Mouse (Mus musculus): ENCODE data around the gene Sh3gl2. TPM values are rescaled to one million over a fixed set of nuclear protein-coding genes. Genes with fewer than 3 reads are reported as not detected.

The Sh3gl2 gene
- polyA plus RNA-seq, 1 experiment from 2014 or later: 6.3 TPM

DNA sequence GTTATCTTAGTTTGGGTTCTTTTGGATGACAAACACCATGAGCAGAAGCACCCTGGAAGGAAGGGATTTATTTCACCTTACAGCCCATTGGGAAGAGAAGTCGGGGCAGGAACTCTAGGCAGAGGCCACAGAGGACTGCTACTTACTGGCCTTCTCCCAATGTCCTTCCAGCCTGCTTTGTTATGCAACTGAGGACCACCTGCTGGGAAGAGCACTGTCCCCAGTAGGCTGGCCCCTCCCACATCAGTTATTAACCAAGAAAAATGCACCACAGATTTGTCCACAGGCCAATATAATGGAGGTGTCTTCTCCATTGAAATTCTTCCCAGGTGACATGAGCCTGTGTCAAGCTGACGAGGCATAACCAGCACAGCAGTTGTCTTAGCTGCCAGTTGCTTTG, 62.5 kb downstream of the Sh3gl2 start:
- Histone ChIP-seq H3K27ac (no peak overlapping the region), H3K27me3 (no peaks in the 10 kb centered on the region), H3K4me2 (no peak overlapping the region), H3K36me3 (no peaks in the 10 kb centered on the region), H3K4me1 (no peaks in the 10 kb centered on the region), H3K9ac (no peak overlapping the region), H3K4me3 (no peak overlapping the region), H3K9me3 (no peaks in the 10 kb centered on the region)
- 82% methylated on average over 2 of the region's 2 CpGs for WGBS
- ATAC-seq (ENCODE audit: insufficient number of reproducible peaks, low FRiP score, low TSS enrichment, low read depth): no peak

DNA sequence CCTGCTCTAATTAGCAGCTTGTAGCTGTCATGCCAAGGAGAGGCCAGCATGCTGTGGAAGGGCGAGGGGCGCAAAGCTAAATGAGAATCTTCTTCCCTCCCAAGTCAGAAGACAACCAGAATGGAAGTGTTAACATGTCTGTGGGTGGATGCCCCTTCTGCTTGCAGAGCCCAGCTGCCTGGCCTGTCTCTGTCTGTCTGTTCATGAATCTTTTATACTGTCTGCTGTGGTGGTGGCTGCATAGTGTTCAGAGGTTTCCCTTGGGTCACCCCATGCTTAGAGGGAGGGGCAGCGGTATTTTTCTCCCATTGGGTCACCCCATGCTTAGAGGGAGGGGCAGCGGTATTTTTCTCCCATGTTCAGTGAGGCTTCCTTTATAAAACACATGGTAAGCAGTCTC, 68.0 kb downstream of the Sh3gl2 start:
- H3K4me2 ChIP-seq: no peak overlapping the region
- no peaks in the 10 kb centered on the region for H3K4me1 ChIP-seq
- no peaks in the 10 kb centered on the region for H3K36me3 ChIP-seq
- 86% methylated on average over 4 of the region's 4 CpGs for WGBS
- H3K9me3 ChIP-seq: no peaks in the 10 kb centered on the region
- H3K27me3 ChIP-seq: no peaks in the 10 kb centered on the region
- H3K9ac ChIP-seq: no peak overlapping the region
- H3K27ac ChIP-seq: no peak overlapping the region
- ATAC-seq (ENCODE audit: insufficient number of reproducible peaks, low FRiP score, low TSS enrichment, low read depth): no peak
- no peak overlapping the region for H3K4me3 ChIP-seq

DNA sequence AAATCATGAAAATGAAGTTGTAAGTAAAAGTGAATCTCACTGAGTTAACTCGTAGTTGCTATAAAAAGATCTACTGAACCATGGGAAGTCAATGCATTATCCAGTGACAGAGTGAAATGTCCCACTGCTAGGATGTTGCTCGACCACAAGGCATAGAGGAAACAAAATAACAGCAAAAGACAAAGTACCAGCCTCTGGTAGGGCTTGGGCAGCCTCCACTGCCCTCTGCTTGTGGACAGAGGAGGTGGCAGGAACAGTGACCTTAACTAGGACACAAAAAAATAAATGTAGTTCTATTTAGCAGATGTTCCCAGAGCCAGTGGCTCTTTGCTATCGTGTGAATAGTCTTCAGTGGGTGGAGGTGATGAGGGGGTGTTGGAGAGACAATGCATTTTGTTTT, 68.5 kb downstream of the Sh3gl2 start:
- 75% methylated on average over 3 of the region's 3 CpGs for WGBS
- no peak for ATAC-seq (ENCODE audit: insufficient number of reproducible peaks, low FRiP score, low TSS enrichment, low read depth)
- no peaks in the 10 kb centered on the region for H3K27me3 ChIP-seq
- H3K9me3 ChIP-seq: no peaks in the 10 kb centered on the region
- H3K4me2 ChIP-seq: no peak overlapping the region
- H3K27ac ChIP-seq: no peak overlapping the region
- H3K4me3 ChIP-seq: no peak overlapping the region
- no peak overlapping the region for H3K9ac ChIP-seq
- no peaks in the 10 kb centered on the region for H3K36me3 ChIP-seq
- H3K4me1 ChIP-seq: no peaks in the 10 kb centered on the region

DNA sequence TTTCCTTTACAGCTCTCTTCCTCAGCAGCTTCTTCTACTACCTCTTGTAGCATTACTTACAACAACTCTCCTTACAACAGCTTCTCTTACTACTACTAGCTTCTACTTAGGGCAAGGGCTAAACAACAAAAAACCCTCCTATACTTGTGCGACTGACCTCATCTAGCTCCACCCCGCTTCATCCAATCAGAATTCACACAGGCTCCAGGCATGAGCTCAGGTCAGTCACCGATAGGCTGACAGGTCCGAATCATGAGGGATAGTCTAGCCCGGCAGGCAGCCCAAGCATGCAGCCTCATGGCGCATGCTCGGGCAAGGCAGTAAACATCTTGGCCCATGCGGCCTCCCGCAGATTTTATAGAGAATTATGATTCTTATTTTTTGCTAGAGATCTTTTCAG, 78.2 kb downstream of the Sh3gl2 start:
- Histone ChIP-seq H3K36me3 (no peaks in the 10 kb centered on the region), H3K9ac (no peak overlapping the region), H3K4me1 (no peaks in the 10 kb centered on the region), H3K9me3 (no peaks in the 10 kb centered on the region), H3K27me3 (no peaks in the 10 kb centered on the region), H3K27ac (no peak overlapping the region), H3K4me2 (no peak overlapping the region), H3K4me3 (no peak overlapping the region)
- 83% methylated on average over 9 of the region's 9 CpGs for WGBS
- no peak for ATAC-seq (ENCODE audit: insufficient number of reproducible peaks, low FRiP score, low TSS enrichment, low read depth)

DNA sequence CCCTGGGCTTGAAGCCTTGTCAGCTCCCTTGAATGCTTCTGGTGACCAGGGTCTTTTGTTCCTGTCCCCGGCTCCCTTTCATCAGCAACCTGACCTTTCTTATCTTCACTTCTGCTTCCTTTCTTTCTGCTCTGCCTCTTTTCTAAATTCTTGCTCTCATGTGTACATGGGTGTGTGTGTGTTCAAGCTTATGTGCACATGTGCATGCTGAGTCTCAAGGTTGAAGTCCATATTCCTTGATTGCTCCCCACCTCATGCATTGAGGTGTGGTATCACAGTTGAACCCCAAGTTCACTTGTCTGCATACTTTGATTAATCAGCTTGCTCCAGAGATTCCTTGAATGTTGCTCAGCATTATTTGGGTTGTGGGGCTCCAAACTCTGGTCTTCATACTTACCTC, 85.1 kb downstream of the Sh3gl2 start:
- Histone ChIP-seq H3K27ac (no peak overlapping the region), H3K4me2 (no peak overlapping the region), H3K27me3 (no peaks in the 10 kb centered on the region), H3K36me3 (no peaks in the 10 kb centered on the region), H3K4me1 (no peaks in the 10 kb centered on the region), H3K4me3 (no peak overlapping the region), H3K9me3 (no peaks in the 10 kb centered on the region), H3K9ac (no peak overlapping the region)
- ATAC-seq (ENCODE audit: insufficient number of reproducible peaks, low FRiP score, low TSS enrichment, low read depth): no peak
- WGBS: 69% methylated on average over 1 of the region's 1 CpGs

DNA sequence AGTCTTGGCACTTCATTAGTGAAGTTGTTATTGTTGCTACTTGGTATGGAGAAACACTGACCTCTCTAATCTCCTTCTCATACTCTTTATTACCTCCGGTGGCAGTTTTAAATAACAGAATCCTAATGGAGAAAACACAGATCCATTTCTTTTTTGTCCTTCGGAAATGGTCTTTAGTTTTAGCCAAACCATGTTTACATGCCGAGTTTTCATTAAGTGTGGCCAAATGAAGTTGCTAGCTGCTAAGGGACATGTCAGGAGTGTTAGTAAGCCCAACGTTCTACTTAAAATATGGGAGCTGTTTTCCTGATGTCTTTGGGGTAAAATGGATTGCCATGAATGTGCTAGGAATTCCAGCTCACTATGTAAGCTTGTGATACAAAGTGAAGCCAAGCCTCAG, 86.4 kb downstream of the Sh3gl2 start:
- Histone ChIP-seq H3K4me3 (no peak overlapping the region), H3K9ac (no peak overlapping the region), H3K4me1 (no peaks in the 10 kb centered on the region), H3K4me2 (no peak overlapping the region), H3K27me3 (no peaks in the 10 kb centered on the region), H3K27ac (no peak overlapping the region), H3K9me3 (no peaks in the 10 kb centered on the region), H3K36me3 (no peaks in the 10 kb centered on the region)
- ATAC-seq (ENCODE audit: insufficient number of reproducible peaks, low FRiP score, low TSS enrichment, low read depth): no peak
- WGBS: 65% methylated on average over 4 of the region's 4 CpGs

DNA sequence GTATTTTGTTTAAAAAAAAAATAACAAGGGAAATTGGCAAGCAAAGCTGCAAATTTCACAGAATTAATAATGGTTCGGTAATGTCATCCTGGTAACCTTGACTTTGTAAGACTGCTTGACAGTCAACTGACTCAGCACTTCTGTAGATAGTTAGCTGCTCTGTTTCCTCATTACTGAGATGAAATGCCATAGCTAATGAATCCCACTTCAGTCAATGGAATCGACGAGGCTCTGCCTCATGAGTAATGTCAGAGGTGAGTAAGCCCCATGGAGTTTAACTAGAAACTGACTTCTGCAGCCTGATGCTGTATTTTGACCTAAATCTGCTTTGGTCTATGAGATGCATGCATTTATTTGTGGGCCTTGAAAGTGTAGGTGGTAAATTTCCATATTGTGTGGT, 88.4 kb downstream of the Sh3gl2 start:
- no peak overlapping the region for H3K4me3 ChIP-seq
- H3K27me3 ChIP-seq: no peaks in the 10 kb centered on the region
- no peak overlapping the region for H3K27ac ChIP-seq
- no peak overlapping the region for H3K9ac ChIP-seq
- no peak for ATAC-seq (ENCODE audit: insufficient number of reproducible peaks, low FRiP score, low TSS enrichment, low read depth)
- no peaks in the 10 kb centered on the region for H3K9me3 ChIP-seq
- H3K36me3 ChIP-seq: no peaks in the 10 kb centered on the region
- 62% methylated on average over 3 of the region's 3 CpGs for WGBS
- no peaks in the 10 kb centered on the region for H3K4me1 ChIP-seq
- H3K4me2 ChIP-seq: no peak overlapping the region

DNA sequence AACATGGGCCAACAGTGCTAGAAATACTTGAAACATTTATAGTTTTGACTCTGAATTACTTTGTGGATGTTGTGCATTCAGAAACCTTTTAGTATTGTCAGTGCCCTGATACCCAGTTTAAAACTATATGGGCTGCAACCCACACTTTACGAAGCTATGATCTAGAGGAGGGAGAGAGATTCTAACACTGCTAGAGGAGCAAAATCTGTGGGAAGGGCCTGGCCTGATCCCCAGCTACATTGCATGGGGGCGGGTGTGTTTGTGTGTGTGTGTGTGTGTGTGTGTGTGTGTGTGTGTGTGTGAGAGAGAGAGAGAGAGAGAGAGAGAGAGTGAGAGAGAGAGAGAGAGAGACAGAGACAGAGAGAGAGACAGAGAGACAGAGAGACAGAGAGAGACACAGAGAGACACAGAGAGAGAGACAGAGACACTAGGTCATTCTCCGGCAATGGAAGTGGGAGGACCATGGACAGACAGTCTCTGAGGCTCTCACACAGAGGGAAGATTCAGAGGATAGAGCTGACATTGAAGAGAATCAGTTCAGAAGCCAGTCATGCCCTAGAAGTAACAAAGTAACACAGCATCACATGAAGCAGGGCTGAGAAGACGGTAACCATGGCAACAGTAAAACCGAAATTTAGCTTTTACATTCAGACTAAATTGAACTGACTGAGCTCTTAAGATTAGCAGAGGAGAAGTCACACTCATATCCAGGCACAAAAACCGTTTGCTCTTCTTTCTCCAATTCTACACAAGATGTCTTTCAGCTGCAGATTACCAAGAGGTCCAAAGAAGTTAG, 95.9 kb downstream of the Sh3gl2 start:
- H3K27ac ChIP-seq: no peak overlapping the region
- H3K9ac ChIP-seq: no peak overlapping the region

DNA sequence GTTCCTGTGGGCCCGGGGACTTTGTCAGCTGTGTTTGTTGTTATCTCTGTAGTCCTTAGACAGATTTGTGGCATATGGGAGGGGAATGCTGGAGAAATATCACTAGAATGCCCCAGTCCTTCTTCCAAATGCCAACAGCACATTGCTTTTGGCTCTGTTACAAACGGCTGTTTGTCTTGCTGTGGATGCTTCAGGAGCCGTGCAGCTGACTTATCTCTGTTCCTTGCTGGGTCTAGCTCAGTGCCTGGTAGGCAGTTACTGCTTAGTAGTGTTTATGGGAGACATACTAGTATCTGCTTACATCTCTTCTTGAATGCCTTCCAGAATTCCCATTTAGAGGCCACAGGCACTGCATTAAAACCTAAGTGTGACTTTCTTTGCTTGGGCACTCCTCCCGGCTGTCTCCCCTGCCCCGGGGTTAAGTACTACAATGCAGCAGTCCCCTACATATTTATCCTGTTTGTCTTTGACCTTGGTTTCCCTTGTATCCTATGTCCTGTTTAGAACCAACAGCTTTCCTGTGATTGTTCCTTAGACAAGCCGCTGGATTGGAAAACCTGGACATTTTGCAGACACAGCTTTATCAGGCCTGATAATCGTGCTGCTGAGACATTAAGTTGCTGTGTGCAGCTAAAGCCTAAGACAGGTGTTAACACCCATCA, 101.1 kb downstream of the Sh3gl2 start:
- no peaks in the 10 kb centered on the region for H3K36me3 ChIP-seq
- no peak overlapping the region for H3K4me3 ChIP-seq
- no peak for ATAC-seq (ENCODE audit: insufficient number of reproducible peaks, low FRiP score, low TSS enrichment, low read depth)
- H3K27me3 ChIP-seq: no peaks in the 10 kb centered on the region
- WGBS: 66% methylated on average over 7 of the region's 7 CpGs
- no peak overlapping the region for H3K9ac ChIP-seq
- no peak overlapping the region for H3K27ac ChIP-seq
- H3K9me3 ChIP-seq: no peaks in the 10 kb centered on the region
- H3K4me2 ChIP-seq: no peak overlapping the region
- H3K4me1 ChIP-seq: no peaks in the 10 kb centered on the region

More for the DNA sequence above, 95.9 kb downstream of the Sh3gl2 start:
- Histone ChIP-seq H3K4me2 (no peak overlapping the region), H3K27me3 (no peaks in the 10 kb centered on the region), H3K9me3 (no peaks in the 10 kb centered on the region), H3K4me1 (no peaks in the 10 kb centered on the region), H3K4me3 (no peak overlapping the region), H3K36me3 (no peaks in the 10 kb centered on the region)
- 80% methylated on average over 6 of the region's 6 CpGs for WGBS
- ATAC-seq (ENCODE audit: insufficient number of reproducible peaks, low FRiP score, low TSS enrichment, low read depth): no peak

DNA sequence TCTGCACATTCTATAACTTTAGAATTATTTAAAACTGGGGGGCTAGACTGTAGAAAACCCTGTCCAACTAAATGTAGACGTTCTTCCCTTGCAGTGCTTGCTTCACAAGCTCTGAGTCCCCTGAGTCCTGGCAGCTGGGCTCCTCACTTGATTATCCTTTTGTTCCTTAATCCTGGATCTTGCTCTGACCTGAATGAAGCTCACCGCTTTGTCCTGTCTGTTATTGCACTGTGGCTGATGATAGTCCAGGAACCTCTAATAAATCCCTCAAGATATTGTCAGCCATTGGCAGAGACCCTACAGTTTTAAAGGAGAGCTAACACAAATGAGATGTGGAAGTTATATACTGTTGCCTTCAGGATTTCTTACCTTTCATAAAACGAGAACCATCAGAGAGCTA, 114.2 kb downstream of the Sh3gl2 start:
- Histone ChIP-seq H3K27ac (no peak overlapping the region), H3K27me3 (no peaks in the 10 kb centered on the region), H3K4me2 (no peak overlapping the region), H3K4me3 (no peak overlapping the region), H3K4me1 (no peaks in the 10 kb centered on the region), H3K36me3 (no peaks in the 10 kb centered on the region), H3K9ac (no peak overlapping the region), H3K9me3 (no peaks in the 10 kb centered on the region)
- ATAC-seq (ENCODE audit: insufficient number of reproducible peaks, low FRiP score, low TSS enrichment, low read depth): no peak
- 61% methylated on average over 3 of the region's 3 CpGs for WGBS

DNA sequence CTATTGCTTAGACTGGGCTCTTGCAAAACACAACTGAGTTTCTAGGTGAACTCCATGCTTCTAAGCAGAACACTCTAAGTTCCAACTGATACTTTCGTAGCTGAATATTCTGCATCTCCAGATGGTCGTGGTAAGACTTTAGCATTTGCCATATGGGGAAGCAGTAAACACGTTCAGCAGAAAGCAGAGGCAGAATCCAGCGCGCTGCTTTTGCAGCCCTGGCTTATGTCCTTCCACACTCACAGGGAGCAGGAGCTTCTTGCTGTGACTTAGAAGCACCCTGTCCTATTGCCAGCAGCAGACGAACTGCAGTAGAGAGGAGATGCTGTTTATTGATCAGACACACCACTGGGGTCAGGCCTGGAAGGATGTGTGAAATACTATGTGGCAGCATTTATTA, 120.5 kb downstream of the Sh3gl2 start:
- H3K4me1 ChIP-seq: no peaks in the 10 kb centered on the region
- H3K4me2 ChIP-seq: no peak overlapping the region
- H3K4me3 ChIP-seq: no peak overlapping the region
- 48% methylated on average over 6 of the region's 6 CpGs for WGBS
- H3K27me3 ChIP-seq: no peaks in the 10 kb centered on the region
- H3K9me3 ChIP-seq: no peaks in the 10 kb centered on the region
- H3K27ac ChIP-seq: no peak overlapping the region
- no peak for ATAC-seq (ENCODE audit: insufficient number of reproducible peaks, low FRiP score, low TSS enrichment, low read depth)
- no peak overlapping the region for H3K9ac ChIP-seq
- no peaks in the 10 kb centered on the region for H3K36me3 ChIP-seq

DNA sequence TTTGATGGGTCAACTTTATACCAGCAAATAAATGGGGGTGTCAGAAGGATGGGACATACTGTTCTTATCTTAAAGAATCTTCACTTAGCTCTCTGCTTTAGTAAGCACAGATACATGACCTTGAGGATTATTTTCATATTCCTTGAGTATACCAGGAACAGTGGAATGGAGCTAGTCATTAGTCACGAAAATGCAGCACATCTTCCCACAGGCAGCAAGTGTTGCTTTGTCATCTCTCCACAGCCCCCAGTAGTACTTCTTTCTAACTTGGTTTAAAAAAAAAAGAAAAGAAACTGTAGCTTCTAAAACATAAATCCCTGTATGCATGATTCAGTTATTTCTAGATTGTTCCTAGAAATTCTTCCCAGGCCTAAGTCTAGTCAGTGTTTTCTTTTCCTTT, 121.1 kb downstream of the Sh3gl2 start:
- Histone ChIP-seq H3K4me1 (no peaks in the 10 kb centered on the region), H3K9me3 (no peaks in the 10 kb centered on the region), H3K36me3 (no peaks in the 10 kb centered on the region), H3K27me3 (no peaks in the 10 kb centered on the region), H3K27ac (no peak overlapping the region), H3K9ac (no peak overlapping the region), H3K4me3 (no peak overlapping the region), H3K4me2 (no peak overlapping the region)
- WGBS: 86% methylated on average over 1 of the region's 1 CpGs
- no peak for ATAC-seq (ENCODE audit: insufficient number of reproducible peaks, low FRiP score, low TSS enrichment, low read depth)
